Mouse (Mus musculus) retina, postnatal 7 days (tissue): ENCODE results near the gene Sez6.
A peak's percentile ranks its signal among the peaks of the same experiment; 100 is the strongest.

Experiments used
- DNase-seq: peaks from one replicate; pipeline ENCODE4 v3.0.0-alpha.2; 2012; ENCODE audit warnings: low read depth, low spot score

Gene Sez6

GRCm38 (mm10) chr11:77950125-77950685 is 19.6 kb downstream of the Sez6 start:
- DNase-seq, result no peak

- no peak for DNase-seq
These were observed 20.2 kb downstream of the Sez6 start for GRCm38 (mm10) chr11:77950797-77951228.

GRCm38 (mm10) chr11:77953671-77954070 is 23.1 kb downstream of the Sez6 start:
- DNase-seq, result no peak

GRCm38 (mm10) chr11:77956428-77956827 is 25.8 kb downstream of the Sez6 start:
- no peak for DNase-seq

- no peak for DNase-seq
These were observed 27.7 kb downstream of the Sez6 start for GRCm38 (mm10) chr11:77958268-77958667.

GRCm38 (mm10) chr11:77958932-77959331 is 28.3 kb downstream of the Sez6 start:
- no peak for DNase-seq

DNA sequence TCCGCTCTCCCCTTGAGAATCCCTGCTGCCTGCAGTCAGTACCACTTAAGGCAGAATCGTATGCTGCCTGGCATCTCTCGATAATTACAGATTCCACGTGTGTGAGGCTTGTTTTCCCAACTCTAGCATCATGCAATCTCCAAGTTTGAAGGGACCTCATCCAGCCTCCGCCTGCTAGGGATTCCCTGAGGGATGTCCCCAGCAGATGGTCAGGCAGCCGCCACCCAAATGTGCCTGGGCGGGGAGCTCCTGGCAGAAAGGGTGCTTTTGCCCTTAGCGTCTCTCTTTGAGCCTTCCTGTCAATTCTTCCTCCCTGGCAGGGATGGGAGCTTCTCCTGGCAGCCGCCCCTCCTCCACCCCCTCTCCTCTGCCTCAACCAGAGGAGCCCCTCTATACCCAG is 29.6 kb downstream of the Sez6 start:
- DNase-seq, result no peak

- no peak for DNase-seq
These were observed 30.3 kb downstream of the Sez6 start for GRCm38 (mm10) chr11:77960898-77961297.

DNA sequence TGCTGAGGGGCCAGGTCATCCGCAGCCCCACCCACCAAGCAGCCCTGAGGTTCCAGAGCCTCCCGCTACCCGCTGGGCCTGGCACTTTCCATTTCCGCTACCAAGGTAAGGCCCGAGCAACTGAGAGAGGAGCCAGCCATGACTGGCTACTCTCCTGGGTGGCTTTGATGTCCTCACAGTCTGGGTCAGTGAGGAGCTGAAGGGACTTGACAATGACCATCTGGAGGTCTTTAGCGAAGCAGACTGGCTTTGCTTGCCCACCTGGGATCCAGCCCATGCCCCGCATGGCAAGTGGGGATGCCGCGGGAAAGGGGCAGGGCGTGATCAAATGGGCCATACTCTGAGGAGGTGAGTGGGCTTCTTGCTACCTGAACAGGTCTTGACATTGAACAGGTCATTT is 32.3 kb downstream of the Sez6 start:
- no peak for DNase-seq

GRCm38 (mm10) chr11:77964415-77965095 is 34.0 kb downstream of the Sez6 start:
- DNase-seq, result no peak

DNA sequence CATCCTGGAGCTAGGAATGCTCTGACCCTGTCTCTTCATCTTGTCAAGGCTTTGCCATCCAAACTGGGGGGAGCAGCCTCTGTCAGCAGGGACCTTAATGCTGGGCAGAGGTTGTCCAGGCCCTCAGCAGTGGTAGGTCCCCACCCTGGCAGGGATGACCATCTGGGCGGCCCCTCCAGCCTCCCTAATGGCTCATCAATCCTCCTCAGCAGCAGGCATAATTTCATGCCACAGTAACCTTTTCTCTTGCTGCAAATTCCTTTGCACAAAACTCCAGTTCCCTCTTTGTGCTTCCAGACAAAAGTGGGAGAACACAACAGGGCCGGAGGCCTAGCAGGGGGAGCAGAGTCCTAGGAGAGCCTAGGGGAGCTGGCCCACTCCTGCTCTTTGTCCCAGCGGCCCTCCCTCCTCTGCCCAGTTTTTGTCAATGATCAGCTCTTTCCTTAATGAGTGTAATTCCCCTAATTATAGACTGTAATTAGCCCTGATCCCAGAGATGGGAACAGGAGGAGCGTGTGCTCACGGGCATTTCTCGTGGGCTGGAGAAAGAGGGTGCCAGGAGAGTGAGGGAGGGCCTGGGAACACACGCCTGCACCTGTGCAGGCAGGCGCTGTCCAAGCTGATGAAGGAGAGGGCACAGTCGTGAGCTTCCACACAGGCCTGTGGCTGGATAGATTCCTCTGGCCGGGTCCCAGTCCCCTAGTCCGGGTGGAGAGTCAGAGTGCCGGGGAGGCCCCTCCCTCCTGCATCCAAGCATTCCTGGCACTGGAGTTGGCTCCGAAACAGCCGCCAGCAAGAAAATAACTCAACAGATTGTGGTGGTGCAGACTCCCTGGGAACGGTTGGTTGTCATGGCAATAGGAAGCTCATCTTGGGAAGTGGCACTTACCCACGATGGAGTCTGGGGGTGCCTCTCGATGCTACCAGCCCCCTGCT is 34.8 kb downstream of the Sez6 start:
- no peak for DNase-seq

GRCm38 (mm10) chr11:77966037-77966391 is 35.4 kb downstream of the Sez6 start:
- no peak for DNase-seq

DNA sequence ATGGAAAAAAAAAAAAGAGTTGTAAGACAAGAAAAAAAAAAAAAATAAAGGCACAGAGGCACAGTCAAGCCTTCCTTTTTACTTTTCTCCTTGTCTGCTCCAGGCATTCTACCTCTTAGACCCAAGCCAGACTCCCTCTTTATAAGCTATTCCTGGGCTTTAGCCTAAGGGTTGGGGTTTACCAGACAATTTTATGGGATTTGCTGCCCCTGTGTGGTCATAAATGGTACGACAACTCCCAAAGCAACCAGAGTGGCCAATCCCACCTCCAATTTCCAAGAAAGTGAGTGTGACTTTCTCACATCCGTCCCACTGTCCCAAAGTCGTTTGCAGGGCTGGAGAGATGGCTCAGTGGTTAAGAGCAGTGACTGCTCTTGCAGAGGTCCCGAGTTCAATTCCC is 36.5 kb downstream of the Sez6 start:
- peak; percentile 75 for DNase-seq

DNA sequence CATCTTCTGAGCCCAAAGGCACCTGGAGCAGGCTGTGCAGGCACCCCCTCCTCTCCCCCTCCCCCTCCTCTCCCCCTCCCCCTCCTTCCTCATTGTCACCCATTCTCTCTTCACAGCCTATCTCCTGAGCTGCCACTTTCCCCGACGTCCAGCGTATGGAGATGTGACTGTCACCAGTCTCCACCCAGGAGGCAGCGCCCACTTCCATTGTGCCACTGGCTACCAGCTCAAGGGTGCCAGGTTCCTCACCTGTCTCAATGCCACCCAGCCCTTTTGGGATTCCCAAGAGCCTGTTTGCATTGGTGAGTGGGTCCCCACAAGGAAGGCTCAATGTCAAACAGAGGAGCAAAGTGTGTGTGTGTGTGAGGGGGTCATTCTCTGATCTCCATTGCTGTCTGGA is 38.2 kb downstream of the Sez6 start:
- DNase-seq, result no peak

- no peak for DNase-seq
These were observed 40.1 kb downstream of the Sez6 start for GRCm38 (mm10) chr11:77970718-77971117.

- no peak for DNase-seq
These were observed 42.9 kb downstream of the Sez6 start for GRCm38 (mm10) chr11:77973520-77973919.

- no peak for DNase-seq
These were observed 43.7 kb downstream of the Sez6 start for GRCm38 (mm10) chr11:77974325-77974724.

DNA sequence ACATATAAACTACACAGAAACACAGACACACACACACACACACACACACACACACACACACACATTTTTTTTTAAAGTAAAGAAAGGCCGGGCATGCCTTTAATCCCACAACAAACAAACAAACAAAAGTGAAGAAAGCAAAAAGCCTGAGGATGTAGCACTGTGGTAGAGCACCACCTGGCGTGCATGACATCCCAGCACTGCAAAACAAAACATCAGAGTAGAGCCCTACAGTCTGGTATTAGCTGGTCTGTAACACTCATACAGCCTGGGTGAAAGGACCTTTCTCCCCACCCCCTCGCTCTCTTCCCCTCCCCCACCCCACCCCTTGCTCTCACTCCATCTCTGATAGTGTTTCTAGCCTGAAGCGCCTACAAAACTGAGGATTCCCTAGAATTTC is 45.3 kb downstream of the Sez6 start:
- DNase-seq, result no peak

GRCm38 (mm10) chr11:77978161-77978560 is 47.6 kb downstream of the Sez6 start:
- DNase-seq, result no peak

GRCm38 (mm10) chr11:77979221-77979809 is 48.7 kb downstream of the Sez6 start:
- DNase-seq, result no peak

DNA sequence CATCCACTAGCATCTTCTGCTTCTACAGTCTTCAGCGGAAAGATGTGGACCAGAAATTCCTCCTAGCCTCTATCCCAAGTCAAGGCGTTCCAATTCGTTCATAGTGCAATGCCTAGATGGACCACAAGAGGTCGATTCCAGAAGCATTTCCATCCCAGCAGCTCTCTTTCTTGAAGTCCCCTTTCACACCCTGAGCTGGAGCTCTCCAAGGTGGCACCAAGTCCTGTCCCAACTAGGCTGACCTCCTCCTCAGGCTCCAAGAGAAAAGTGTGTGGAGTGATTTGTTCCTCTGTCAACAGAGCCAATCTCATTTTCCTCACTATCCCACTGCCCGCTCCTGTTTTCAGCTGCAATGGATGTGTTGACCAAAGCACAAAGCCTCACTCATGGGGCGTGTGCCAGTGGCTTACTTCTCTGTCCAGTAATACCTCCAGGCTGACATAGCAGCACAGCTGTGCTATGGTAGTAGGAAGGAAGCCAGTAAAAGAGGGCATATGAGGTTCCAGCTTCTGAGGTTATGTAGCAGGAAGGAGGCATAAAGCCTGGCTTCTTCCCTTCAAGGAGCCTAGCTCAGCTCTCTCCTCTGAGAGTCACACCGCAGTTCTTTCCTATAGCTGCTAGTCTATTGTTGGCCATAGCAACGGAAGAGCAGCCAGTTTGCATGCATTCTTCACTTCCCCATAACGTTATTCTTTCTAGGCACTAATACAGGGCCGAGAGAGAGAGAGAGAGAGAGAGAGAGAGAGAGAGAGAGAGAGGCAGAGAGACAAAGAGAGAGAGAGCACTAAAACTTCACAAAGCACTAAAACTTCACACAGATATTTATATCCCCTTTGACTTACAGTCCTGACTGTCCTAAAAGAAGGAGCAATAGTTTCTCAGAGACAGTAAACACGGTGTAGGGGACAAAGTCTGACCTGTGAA is 49.9 kb downstream of the Sez6 start:
- DNase-seq, result no peak
